Mouse (Mus musculus) A20 (cell line): ENCODE measurements around the gene Meox2.
"Not testable (repeated sequence)": the region's sequence is repeated elsewhere in the genome, so short reads cannot be mapped to it uniquely, and the experiment has no call there.

Source experiments
- DNase-seq: peaks from one replicate; pipeline ENCODE4 v3.0.0-alpha.2; 2011; ENCODE audit warnings: low read depth, low spot score

Meox2 gene

DNA sequence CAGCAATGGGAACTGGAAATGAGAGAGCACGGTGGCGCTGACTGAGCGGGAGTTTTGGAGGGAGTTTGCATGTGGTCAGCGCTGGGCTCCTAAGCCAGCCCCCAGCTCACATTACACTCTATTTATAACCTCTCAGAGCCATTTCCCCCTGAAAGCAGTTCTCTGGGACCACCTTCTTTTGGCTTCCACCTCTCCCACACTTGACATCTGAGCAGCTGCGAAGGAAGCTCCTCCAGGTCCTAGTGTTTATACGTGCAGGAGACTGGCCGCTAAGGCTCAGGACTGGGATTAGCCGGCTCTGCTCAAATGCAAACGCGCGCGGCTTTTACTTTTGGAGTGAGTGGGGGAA is at the start of gene Meox2:
TSS of gene Meox2 (plus strand) at position 151 of the 349 bp plus-strand sequence.
- DNase-seq: no peak

DNA sequence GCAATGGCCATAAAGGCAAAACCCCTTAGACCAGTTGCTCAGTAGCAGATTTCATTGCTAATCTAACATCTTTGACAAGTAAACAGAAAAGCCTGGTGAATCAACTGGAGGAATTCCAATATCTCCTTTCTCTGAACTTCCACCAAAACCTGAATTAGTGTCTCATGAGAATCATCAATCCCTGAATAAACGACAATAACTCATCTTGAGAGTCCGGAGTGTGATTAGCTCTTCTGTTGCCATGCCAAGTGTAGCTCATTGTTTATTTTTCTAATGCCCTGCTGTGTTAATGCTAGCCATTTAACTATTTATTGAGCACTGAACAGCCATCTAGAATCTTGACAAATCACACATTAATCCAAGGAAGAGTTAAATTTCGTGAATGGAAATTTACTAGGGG is 35.7 kb upstream of the Meox2 start:
- no peak for DNase-seq

DNA sequence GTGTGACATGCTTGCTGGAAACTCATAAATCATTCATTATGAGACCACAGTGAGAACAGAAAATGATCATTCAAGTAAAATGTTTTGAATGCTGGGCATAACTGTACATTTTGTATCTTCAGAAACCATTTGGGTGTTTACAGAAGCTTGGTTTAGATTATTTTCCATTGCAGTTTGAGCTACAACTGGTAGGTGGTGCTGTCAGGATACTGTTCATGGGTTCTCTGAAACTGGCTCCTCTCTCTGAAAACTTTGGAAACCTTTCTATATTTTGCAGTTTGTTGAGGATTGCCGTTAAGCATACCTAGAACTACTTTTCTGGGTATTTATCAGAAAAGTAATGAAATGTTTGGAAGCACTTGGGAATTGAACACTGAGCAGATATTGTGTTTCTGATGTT is 31.0 kb upstream of the Meox2 start:
- DNase-seq: peak; percentile 30

DNA sequence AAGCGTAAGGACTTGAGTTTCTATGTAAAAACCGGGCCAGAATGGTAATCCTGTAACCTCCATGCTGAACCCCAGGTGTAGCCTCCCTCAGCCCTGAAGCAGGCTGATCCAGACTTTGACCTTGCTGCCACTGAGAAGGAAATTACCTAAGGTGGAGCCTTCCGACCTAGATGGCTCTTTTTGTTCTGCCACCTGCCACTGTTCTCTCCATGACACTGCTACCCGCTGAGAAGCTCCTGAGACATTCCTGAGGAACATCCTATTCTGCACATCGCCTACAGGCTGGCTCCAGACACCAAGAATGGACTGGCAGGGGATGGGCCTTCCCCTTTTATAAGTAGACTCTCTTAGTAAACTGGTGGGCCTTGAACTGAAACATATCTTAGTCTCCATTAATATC is 28.3 kb upstream of the Meox2 start:
- DNase-seq: not testable (repeated sequence)

DNA sequence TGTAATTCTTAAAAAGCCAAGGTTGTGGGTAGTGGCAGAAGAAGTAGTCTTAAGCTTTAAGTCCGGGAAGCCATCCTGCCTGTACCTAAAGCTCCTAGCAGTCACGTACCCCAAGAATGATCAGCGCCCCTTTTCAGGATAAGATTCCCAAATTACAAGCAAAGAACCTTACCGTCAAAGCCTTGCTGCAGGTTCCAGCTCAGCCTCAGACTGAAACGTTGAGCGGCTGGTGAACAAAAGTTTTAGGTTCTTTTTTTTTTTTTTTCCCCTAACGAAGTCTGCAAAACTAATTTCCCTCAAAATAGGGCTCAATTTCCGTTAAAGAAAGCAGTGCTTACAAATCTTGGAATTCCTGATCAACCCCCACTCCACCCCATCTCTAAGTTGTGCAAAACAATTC is 1.8 kb upstream of the Meox2 start:
- DNase-seq: no peak

DNA sequence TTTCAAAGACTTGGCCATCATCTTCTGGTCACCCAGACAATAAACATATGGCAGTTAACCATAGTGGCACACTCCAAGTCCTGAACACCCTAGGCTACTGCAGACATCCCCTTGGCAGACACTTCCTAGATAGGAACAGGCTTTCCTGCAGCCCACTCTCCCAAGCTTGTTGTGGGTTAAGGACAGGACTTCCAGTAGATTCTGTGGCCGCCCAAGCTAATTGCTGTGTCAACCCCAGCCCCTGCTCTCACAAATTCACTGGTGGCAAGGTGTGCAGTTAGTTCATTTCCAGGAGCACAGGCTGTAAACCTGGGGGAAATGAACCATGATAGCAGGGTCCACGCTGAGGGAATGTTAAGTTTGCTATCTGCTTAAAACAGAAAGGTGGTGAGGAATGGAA is 1.2 kb upstream of the Meox2 start:
- no peak for DNase-seq

DNA sequence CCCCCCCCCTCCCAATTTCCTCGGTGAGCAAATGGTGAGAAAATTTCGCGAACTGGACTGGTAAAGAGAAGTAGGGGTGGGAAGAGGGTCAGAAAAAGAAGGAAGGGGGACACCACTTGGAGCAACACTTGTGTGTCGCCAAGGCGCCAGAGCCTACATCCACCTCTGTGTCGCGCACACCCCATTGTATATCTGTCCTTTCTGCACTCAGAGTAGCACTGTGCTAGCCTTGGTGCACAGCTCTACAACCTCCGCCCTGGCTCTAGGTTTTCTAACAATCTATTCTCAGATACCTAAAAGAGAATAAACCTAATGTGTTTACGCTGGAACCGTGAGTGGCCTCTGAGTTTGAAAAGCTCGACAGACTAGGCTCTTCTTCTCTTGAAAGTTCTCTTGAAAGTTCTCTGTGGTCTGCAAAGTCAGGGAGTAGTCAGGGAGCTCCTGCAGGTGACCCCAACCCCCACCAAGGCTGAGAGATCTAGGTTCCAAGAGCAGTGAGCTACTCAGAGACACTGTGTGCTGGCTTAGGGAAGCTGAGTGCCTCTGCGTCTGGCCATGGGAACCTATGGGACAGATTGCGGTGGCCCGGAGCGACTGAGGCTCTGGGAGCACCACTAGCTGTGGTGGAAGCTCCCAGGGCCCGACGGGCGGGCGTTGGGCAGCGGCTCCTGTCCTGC is 489 bp upstream of the Meox2 start:
- no peak for DNase-seq

DNA sequence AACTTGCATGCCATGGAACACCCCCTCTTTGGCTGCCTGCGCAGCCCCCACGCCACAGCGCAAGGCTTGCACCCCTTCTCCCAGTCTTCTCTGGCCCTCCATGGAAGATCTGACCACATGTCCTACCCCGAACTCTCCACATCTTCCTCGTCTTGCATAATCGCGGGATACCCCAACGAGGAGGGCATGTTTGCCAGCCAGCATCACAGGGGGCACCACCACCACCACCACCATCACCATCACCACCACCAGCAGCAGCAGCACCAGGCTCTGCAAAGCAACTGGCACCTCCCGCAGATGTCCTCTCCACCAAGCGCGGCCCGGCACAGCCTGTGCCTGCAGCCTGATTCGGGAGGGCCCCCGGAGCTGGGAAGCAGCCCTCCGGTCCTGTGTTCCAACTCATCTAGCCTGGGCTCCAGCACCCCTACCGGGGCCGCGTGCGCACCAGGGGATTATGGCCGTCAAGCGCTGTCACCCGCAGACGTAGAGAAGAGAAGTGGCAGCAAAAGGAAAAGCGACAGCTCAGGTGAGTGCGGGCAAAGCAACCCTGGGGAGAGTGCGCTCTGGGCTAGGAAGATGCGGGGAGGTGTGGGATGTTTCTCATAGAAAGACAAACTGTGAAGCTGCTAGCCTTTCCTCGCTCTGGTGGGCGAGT is 606 bp downstream of the Meox2 start:
- no peak for DNase-seq

DNA sequence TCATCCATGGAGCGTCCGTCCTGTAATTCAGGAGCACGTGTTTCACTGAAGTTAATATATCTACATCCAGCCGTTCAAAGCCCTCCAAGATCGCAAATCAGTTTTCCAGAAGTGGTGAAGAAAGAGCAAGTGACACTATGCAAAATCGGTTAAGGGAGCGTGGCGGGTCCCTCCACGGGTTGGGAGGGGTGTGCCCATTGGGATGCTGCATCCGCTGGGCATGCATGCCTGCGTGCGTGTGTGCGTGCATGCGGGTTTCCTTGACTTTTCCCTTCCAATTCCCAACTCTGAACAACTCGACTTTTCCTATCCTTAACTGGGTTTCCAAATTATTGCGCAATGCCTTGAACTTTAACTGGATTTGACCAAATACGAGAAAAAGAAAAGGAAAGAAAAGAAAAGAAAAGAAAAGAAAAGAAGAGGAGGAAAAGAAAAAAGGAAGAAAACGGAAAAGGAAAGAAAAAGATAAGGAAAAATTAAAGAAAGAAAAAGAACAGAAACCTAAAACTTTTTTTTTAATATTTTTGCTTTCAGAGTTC is 1.2 kb downstream of the Meox2 start:
- DNase-seq: no peak

DNA sequence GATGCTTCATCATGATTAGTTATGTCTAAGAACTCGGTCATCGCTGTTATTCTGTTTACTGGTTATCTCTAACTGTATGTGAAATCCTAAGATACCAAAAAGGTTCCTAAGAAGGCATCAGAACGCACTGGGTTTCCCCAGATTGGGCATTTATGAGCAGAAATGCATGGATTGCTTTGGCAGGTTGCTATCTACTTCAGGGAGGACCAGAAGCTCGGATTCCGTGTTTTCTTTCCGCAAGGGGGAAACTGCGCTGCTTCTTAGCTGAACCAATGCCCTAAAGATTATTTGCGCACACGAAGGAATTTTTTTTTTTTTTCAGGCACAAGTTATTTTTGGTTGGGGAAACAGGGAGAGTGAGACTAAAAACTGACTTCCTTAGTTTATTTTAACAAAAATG is 2.6 kb downstream of the Meox2 start:
- DNase-seq: no peak

DNA sequence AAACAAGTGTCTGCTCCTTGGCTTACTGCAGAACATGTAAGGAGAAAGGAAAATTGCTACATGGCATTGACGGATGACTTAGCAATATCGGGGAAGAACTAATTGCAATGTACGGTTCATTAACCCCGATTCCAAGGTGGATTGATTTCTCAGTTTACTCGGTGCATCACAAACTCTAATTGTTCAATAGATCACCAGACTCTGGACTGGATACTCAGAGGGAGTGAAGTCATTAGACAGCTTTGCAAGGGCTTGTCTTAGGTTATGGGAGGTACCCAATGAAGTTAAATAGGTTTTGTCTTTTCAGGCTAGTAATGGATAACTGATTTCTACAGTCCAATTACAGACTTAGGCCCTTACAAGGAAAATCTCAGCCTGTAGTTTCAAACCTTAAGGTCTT is 10.9 kb downstream of the Meox2 start:
- DNase-seq: no peak

DNA sequence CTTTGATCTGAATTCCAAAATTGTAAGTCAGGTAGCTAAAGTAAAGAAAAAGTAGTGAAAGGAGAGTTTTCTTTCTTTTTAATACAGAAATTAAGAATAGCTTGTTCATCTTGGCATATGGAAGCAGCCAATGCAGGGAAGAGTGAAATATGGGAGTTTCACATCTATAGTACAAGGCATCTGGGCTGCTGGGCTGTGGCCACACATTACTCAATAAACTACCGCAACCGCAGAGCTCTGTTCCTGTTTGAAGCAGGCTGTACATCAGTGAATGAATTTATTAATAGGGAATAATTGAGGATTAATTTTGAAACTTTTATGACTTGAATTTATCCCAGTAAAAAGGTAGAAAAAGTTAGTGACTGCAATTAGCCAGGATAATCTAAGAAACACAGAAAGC is 15.4 kb downstream of the Meox2 start:
- DNase-seq: no peak

DNA sequence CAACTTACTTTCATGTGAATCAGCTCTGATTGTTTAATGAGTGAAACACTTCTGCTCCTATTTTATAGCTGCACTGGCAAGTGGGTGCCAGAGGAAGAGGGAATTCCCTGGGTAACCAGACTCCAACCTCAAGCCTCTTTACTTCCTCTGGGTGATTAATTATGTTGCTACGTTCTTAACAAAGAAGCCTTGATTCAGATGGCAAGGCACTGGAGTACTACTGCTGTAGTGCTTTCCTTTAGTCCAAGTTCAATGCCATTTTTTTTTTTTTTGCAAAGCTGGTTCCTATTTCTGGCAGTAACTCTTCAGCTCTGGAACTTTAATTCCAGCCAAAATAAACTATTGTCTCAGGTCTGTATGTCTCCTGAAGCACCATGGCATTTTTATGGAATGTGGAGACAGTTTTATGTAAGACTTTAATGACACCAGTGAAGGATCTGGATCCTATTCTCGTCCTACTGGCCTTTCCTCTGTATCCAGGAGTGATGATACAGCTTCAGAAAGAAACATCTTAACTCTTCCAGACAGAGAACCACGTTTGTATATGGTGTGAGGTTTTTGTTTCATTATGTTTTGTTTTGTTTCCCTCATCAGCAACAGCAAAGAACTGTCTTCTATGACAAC is 33.9 kb downstream of the Meox2 start:
- DNase-seq: no peak

DNA sequence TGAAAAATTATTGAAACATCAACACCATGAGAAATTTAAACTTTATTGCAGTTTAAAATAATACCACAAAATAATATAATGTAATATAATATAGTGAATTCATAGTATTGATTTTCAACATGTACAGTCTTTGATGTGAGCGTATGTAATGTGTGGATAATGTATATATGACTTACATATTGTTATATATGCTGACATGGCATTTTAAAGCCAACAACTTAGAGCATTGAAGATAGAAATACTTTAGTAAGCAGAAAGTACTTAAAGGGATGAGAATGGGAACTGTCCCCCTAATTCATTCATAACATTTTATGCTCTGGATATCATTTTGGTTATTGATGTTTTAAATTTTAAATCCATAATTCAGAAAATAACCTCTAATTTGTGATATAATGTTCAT is 35.5 kb downstream of the Meox2 start:
- no peak for DNase-seq

DNA sequence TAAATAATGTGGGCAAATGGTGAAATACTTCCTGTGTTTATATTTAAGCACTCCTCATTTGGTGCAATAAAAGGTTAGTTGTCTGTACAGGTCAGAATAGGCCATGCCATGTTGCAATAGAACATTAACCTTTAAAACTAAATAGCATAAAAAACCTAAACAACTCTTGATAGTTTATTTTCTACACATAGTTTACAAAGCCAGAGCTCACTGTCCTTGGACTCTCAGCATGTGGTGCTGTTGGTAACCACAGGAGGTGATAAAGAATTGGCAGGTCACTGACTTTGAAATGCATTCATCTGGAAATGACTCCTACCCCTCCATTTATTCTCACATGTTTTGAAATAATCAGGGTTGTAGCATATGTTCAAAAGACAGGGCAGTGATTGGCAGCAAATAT is 59.4 kb downstream of the Meox2 start:
- no peak for DNase-seq

DNA sequence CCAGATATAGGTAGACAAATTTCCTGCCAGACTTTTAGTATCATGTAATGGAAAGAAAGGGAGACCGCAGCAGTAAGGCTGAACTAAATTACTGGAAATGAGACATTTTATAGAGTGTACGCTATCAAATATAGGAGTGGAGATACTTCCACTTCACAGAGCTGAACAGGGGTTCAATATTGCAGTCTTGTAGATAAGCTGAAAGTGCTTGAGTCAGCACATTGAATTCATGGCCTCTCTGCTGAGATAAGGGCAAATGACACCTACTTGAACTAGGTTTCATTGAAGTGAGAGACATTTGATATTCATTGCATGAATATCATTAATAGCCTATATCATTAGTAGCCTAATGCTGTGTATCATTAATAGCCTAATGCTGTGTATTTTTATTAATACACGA is 65.0 kb downstream of the Meox2 start:
- DNase-seq: no peak

DNA sequence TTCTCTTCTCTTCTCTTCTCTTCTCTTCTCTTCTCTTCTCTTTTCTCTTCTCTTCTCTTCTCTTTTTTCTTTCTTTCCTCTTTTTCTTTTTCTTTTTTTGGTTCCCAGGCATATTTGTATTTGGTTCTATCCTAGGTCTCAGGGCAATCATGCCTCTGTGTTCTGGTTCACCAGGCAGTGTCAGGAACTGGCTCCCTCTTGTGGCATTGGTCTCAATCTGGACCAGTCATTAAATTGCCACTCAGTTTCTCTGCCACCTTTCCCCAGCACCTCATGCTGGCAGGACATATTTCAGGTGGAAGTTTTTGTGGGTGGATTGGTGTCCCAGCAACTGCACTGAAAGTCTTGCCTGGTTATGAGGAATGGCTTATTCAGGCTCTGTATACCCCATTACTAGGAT is 75.3 kb downstream of the Meox2 start:
- DNase-seq: peak; percentile 22

DNA sequence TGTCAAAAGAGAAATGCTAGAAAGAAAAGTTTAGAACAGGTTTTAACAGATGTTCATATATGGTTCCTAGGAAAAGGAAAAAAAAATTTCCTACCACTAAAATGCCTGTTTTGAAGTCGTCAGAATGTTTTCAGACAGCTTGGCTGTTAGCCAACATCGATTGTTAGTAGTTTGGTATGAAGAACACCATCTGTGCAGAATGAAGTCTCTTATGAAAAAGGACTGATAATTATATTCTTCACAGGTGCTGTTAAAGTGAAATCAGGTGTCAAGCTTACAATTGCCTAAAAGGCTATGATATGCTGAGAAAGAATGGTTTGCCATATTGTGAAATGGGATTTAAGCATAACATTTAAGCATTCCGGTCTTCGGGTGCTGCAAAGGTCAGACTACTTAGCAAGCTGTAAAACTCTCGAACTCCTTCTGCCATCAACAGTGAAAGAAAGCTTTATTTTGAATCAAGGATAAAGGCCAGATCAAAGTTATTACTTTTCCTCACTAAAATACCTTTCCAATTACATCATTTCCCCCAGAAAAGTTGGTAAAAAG is 80.7 kb downstream of the Meox2 start:
- DNase-seq: no peak
